Mouse (Mus musculus) forebrain, embryonic 14.5 days (tissue): ENCODE measurements around the gene Nhsl2. TPM values are rescaled to one million over a fixed set of nuclear protein-coding genes. Genes with fewer than 3 reads are reported as not detected.
A peak's percentile ranks its signal among the peaks of the same experiment; 100 is the strongest.
"Not testable (repeated sequence)": the region's sequence is repeated elsewhere in the genome, so short reads cannot be mapped to it uniquely, and the experiment has no call there.

Source experiments
- ATAC-seq: fragments of 200-750 bp; cut with Nextera tagmentation; 2 replicates; pipeline ENCODE4 v1.8.0; 2017; ENCODE audit warnings: mild to moderate bottlenecking, moderate library complexity
- DNase-seq: peaks from one replicate; pipeline ENCODE4 v3.0.0-alpha.2; 2015; ENCODE audit warnings: low spot score
- H3K27ac ChIP-seq: fragments of 300-500 bp; sonication (generic); 2 replicates; pipeline ENCODE4 v1.5.1; 2014; ENCODE audit warnings: low read depth, mild to moderate bottlenecking, control low read depth, low read length, moderate library complexity
- H3K27me3 ChIP-seq: fragments of 300-500 bp; sonication (generic); replicated peaks from 2 replicates; pipeline ENCODE4 v1.6.1; 2014; ENCODE audit warnings: low read length, control low read depth, mixed read lengths; ENCODE audit not compliant: control insufficient read depth, insufficient read depth
- H3K36me3 ChIP-seq: fragments of 300-500 bp; sonication (generic); 2 replicates; pipeline ENCODE4 v1.6.1; 2014; ENCODE audit warnings: low read length, control low read depth; ENCODE audit not compliant: control insufficient read depth, insufficient read depth
- H3K4me1 ChIP-seq: fragments of 300-500 bp; sonication (generic); 2 replicates; pipeline ENCODE4 v1.6.1; 2014; ENCODE audit warnings: antibody characterized with exemption, low read length, control low read depth; ENCODE audit not compliant: control insufficient read depth, insufficient read depth
- H3K4me2 ChIP-seq: fragments of 300-500 bp; sonication (generic); 2 replicates; pipeline ENCODE4 v1.6.1; 2014; ENCODE audit warnings: mild to moderate bottlenecking, control low read depth, low read length
- H3K4me3 ChIP-seq: fragments of 300-500 bp; sonication (generic); 2 replicates; pipeline ENCODE4 v1.5.1; 2014; ENCODE audit warnings: low read depth, low read length, control low read depth
- H3K9ac ChIP-seq: fragments of 300-500 bp; sonication (generic); 2 replicates; pipeline ENCODE4 v1.6.1; 2014; ENCODE audit warnings: mild to moderate bottlenecking, low read length, control low read depth, moderate library complexity
- H3K9me3 ChIP-seq: fragments of 300-500 bp; sonication (generic); replicated peaks from 2 replicates; pipeline ENCODE4 v1.6.1; 2016; ENCODE audit warnings: low read length, control low read depth, mixed read lengths; ENCODE audit not compliant: control insufficient read depth
- WGBS: fragments of 180-500 bp; shearing (Covaris S2); extraction: QIAGEN DNeasy Blood & Tissue Kit; methylation state at CpG from one replicate; pipeline ENCODE4 v1.1.7; 2014; 5-methylcytosine and 5-hydroxymethylcytosine counted together
- polyA plus RNA-seq: library from polyadenylated mRNA; unstranded; fragments of >200 nt; fragmentation: Nextera tagmentation; extraction: Ambion mirVana; gene quantifications from 2 replicates; pipeline ENCODE4 v1.2.1, GENCODE M21; 2014

Nhsl2 gene
- polyA plus RNA-seq, 1 experiment from 2014 or later = 3.5 TPM

GRCm38 (mm10) chrX:102085798-102086443, 236.7 kb downstream of the Nhsl2 start:
- Histone ChIP-seq H3K4me1 (peaks cover 15% of the 10 kb centered on the region), H3K9me3 (no peaks in the 10 kb centered on the region), H3K36me3 (no peaks in the 10 kb centered on the region), H3K4me2 (no peak overlapping the region), H3K27ac (no peak overlapping the region), H3K4me3 (no peak overlapping the region), H3K27me3 (no peaks in the 10 kb centered on the region), H3K9ac (no peak overlapping the region)
- DNase-seq = no peak
- 84% methylated on average over 8 of the region's 8 CpGs for WGBS
- ATAC-seq = no peak

- Histone ChIP-seq H3K36me3 (no peaks in the 10 kb centered on the region), H3K4me2 (no peak overlapping the region), H3K9me3 (no peaks in the 10 kb centered on the region), H3K4me3 (no peak overlapping the region), H3K27ac (no peak overlapping the region), H3K4me1 (no peaks in the 10 kb centered on the region), H3K9ac (no peak overlapping the region), H3K27me3 (no peaks in the 10 kb centered on the region)
- ATAC-seq (no peak), DNase-seq (no peak)
- WGBS = 77% methylated on average over 3 of the region's 3 CpGs
These were observed 241.4 kb downstream of the Nhsl2 start for GRCm38 (mm10) chrX:102090605-102091004.

GRCm38 (mm10) chrX:102094381-102094904, 245.3 kb downstream of the Nhsl2 start:
- H3K4me1 ChIP-seq = no peaks in the 10 kb centered on the region
- H3K9ac ChIP-seq = no peak overlapping the region
- 80% methylated on average over 7 of the region's 7 CpGs for WGBS
- H3K4me2 ChIP-seq = no peak overlapping the region
- no peak overlapping the region for H3K4me3 ChIP-seq
- H3K9me3 ChIP-seq = no peaks in the 10 kb centered on the region
- no peaks in the 10 kb centered on the region for H3K27me3 ChIP-seq
- no peak overlapping the region for H3K27ac ChIP-seq
- H3K36me3 ChIP-seq = no peaks in the 10 kb centered on the region
- ATAC-seq (no peak), DNase-seq (no peak)

GRCm38 (mm10) chrX:102101886-102102285, 252.7 kb downstream of the Nhsl2 start:
- no peaks in the 10 kb centered on the region for H3K4me1 ChIP-seq
- H3K4me2 ChIP-seq = no peak overlapping the region
- no peak for ATAC-seq
- no peaks in the 10 kb centered on the region for H3K36me3 ChIP-seq
- no peak overlapping the region for H3K4me3 ChIP-seq
- H3K27me3 ChIP-seq = no peaks in the 10 kb centered on the region
- no peaks in the 10 kb centered on the region for H3K9me3 ChIP-seq
- H3K9ac ChIP-seq = no peak overlapping the region
- no peak overlapping the region for H3K27ac ChIP-seq
- no peak for DNase-seq
- WGBS = 63% methylated on average over 7 of the region's 7 CpGs

- not testable (repeated sequence) for H3K9ac ChIP-seq, H3K4me2 ChIP-seq, DNase-seq, H3K4me3 ChIP-seq, H3K36me3 ChIP-seq, H3K27me3 ChIP-seq, H3K9me3 ChIP-seq, H3K27ac ChIP-seq, ATAC-seq, H3K4me1 ChIP-seq
- 64% methylated on average over 2 of the region's 2 CpGs for WGBS
These were observed 254.6 kb downstream of the Nhsl2 start for GRCm38 (mm10) chrX:102103830-102104229.

- H3K27ac ChIP-seq, DNase-seq, H3K36me3 ChIP-seq, H3K9me3 ChIP-seq, H3K4me3 ChIP-seq, H3K4me1 ChIP-seq, ATAC-seq, H3K27me3 ChIP-seq, H3K4me2 ChIP-seq, H3K9ac ChIP-seq: not testable (repeated sequence)
- 86% methylated on average over 5 of the region's 5 CpGs for WGBS
These were observed 260.2 kb downstream of the Nhsl2 start for GRCm38 (mm10) chrX:102109349-102109748.

- no peaks in the 10 kb centered on the region for H3K36me3 ChIP-seq
- DNase-seq = peak; percentile 52
- H3K27ac ChIP-seq = peak overlapping the region; percentile 70
- H3K4me3 ChIP-seq = no peak overlapping the region
- WGBS = 52% methylated on average over 4 of the region's 4 CpGs
- no peaks in the 10 kb centered on the region for H3K9me3 ChIP-seq
- H3K27me3 ChIP-seq = no peaks in the 10 kb centered on the region
- ATAC-seq = no peak
- no peak overlapping the region for H3K9ac ChIP-seq
- H3K4me2 ChIP-seq = no peak overlapping the region
- no peaks in the 10 kb centered on the region for H3K4me1 ChIP-seq
These were observed 266.5 kb downstream of the Nhsl2 start for GRCm38 (mm10) chrX:102115676-102116075.

GRCm38 (mm10) chrX:102119042-102119864, 270.1 kb downstream of the Nhsl2 start, which contains the start of gene Pin4:
Gene Pin4, plus strand, starts transcription at chrX:102119447.
- Histone ChIP-seq H3K27ac (peak within 1 kb of the TSS; percentile 74), H3K4me1 (no peaks in the 10 kb centered on the region), H3K9me3 (no peaks in the 10 kb centered on the region), H3K36me3 (peaks cover 11% of the 10 kb centered on the region; the same call in 1 of the 2 replicates), H3K9ac (peak within 1 kb of the TSS; percentile 61), H3K4me3 (peak within 1 kb of the TSS; percentile 54), H3K27me3 (no peaks in the 10 kb centered on the region), H3K4me2 (peak within 1 kb of the TSS; percentile 57)
- DNase-seq = peak; percentile 98
- WGBS = 25% methylated on average over 30 of the region's 30 CpGs
- ATAC-seq = peak; percentile 97

- no peak overlapping the region for H3K9ac ChIP-seq
- H3K27ac ChIP-seq = no peak overlapping the region
- H3K27me3 ChIP-seq = no peaks in the 10 kb centered on the region
- no peaks in the 10 kb centered on the region for H3K4me1 ChIP-seq
- DNase-seq (no peak), ATAC-seq (no peak)
- H3K4me2 ChIP-seq = no peak overlapping the region
- peaks cover 16% of the 10 kb centered on the region; the same call in 1 of the 2 replicates for H3K36me3 ChIP-seq
- no peaks in the 10 kb centered on the region for H3K9me3 ChIP-seq
- no peak overlapping the region for H3K4me3 ChIP-seq
- 84% methylated on average over 2 of the region's 2 CpGs for WGBS
These were observed 272.1 kb downstream of the Nhsl2 start for GRCm38 (mm10) chrX:102121321-102121720.
